Comparison of ENCODE assay signal across 8 mouse cellular contexts in genomic region chr4:22477711-22478230, GRCm38 (mm10). TPM values are rescaled to one million over a fixed set of nuclear protein-coding genes. Genes with fewer than 3 reads are reported as not detected.
DNase-seq lines count a peak whose midpoint lies in the region; ATAC-seq lines count a peak whose summit lies in the region.
"Had no signal": no experiment of that assay in that cellular context is flagged by ENCODE, and none has a peak within 500 bp of the region (broad histone marks: within the 10 kb centered on the region; RNA-seq: fewer than 3 reads in every experiment).

No protein-coding gene starts in this region.

- ATAC-seq in midbrain, embryonic 16.5 days: peak; percentile 51; the same call in 1 of the 2 replicates

- H3K4me3 ChIP-seq in embryonic facial prominence, embryonic 10.5 days: peak overlapping the region; percentile 58
- peak overlapping the region; percentile 82 for H3K4me3 ChIP-seq in hindbrain, embryonic 10.5 days
- peak overlapping the region; percentile 39 for H3K4me3 ChIP-seq in midbrain, embryonic 16.5 days (ENCODE audit: low read depth, low read length)

- H3K36me3 ChIP-seq in embryonic facial prominence, embryonic 10.5 days (replicated peaks): no peaks in the 10 kb centered on the region
- H3K36me3 ChIP-seq in hindbrain, embryonic 10.5 days: peaks cover 15% of the 10 kb centered on the region; the same call in 1 of the 2 replicates
- no peaks in the 10 kb centered on the region for H3K36me3 ChIP-seq in midbrain, embryonic 16.5 days (ENCODE audit: control insufficient read depth, insufficient read depth, low read length)

- peak overlapping the region; percentile 64 for H3K9ac ChIP-seq in midbrain, embryonic 16.5 days (ENCODE audit: low read depth, low read length)

- peaks cover 36% of the 10 kb centered on the region for H3K4me1 ChIP-seq in embryonic facial prominence, embryonic 10.5 days
- H3K4me1 ChIP-seq in hindbrain, embryonic 10.5 days (replicated peaks): peaks cover 43% of the 10 kb centered on the region
- H3K4me1 ChIP-seq in midbrain, embryonic 16.5 days (ENCODE audit: control insufficient read depth, insufficient read depth, low read length): peaks cover 26% of the 10 kb centered on the region

- DNase-seq in layer of hippocampus, postnatal 25 days (ENCODE audit: extremely low spot score in 1 of 2, low spot score in 1 of 2): peak; percentile 20 to 34
- DNase-seq in layer of hippocampus, adult 11-12 months (ENCODE audit: low spot score): no peak
- DNase-seq in embryonic facial prominence, embryonic 10.5 days (ENCODE audit: low spot score): peak; percentile 64
- DNase-seq in hindbrain, embryonic 10.5 days (ENCODE audit: low spot score): no peak
- no peak for DNase-seq in urinary bladder, adult 2 months (ENCODE audit: low spot score)
- no peak for DNase-seq in adrenal gland, adult 8-10 months

- 0% methylated on average over 22 of the region's 28 CpGs for WGBS in embryonic facial prominence, embryonic 10.5 days
- under 1% methylated on average over 28 of the region's 28 CpGs for WGBS in hindbrain, embryonic 10.5 days
- 2% methylated on average over 17 of the region's 28 CpGs for WGBS in midbrain, embryonic 16.5 days

- peaks cover 82% of the 10 kb centered on the region for H3K27me3 ChIP-seq in embryonic facial prominence, embryonic 10.5 days (replicated peaks; ENCODE audit: low read depth, poor library complexity, severe bottlenecking)
- H3K27me3 ChIP-seq in hindbrain, embryonic 10.5 days (ENCODE audit: insufficient read depth, poor library complexity, severe bottlenecking): peaks cover 39% of the 10 kb centered on the region
- H3K27me3 ChIP-seq in midbrain, embryonic 16.5 days (ENCODE audit: control insufficient read depth, insufficient read depth, low read depth, low read length): no peaks in the 10 kb centered on the region

- H3K27ac ChIP-seq in embryonic facial prominence, embryonic 10.5 days (replicated peaks): peak overlapping the region; percentile 70
- peak overlapping the region; percentile 99 for H3K27ac ChIP-seq in hindbrain, embryonic 10.5 days
- H3K27ac ChIP-seq in midbrain, embryonic 16.5 days (ENCODE audit: low read length): peak overlapping the region; percentile 81

- no peaks in the 10 kb centered on the region for H3K9me3 ChIP-seq in embryonic facial prominence, embryonic 10.5 days
- no peaks in the 10 kb centered on the region for H3K9me3 ChIP-seq in hindbrain, embryonic 10.5 days
- H3K9me3 ChIP-seq in midbrain, embryonic 16.5 days (replicated peaks; ENCODE audit: control insufficient read depth, low read length, poor library complexity, severe bottlenecking): no peaks in the 10 kb centered on the region

- peak overlapping the region; percentile 66 for H3K4me2 ChIP-seq in midbrain, embryonic 16.5 days (ENCODE audit: low read length)

RNA-seq across cellular contexts. Expression of gene Pou3f2, which starts 10.4 kb away (rescaled TPM):
- total RNA-seq in layer of hippocampus, postnatal 25 days (2021): 10 to 100 TPM in 1 of 2 experiments, 1 to 10 TPM in 1; 9.6 to 10.2 TPM
- polyA plus RNA-seq in embryonic facial prominence, embryonic 10.5 days (2016; fragmentation: Nextera tagmentation; extraction: Ambion mirVana): 3.4 and 11.1 TPM in 2 replicates
- 44.0 and 45.4 TPM in 2 replicates for polyA plus RNA-seq in hindbrain, embryonic 10.5 days (2016; fragmentation: Nextera tagmentation; extraction: Ambion mirVana)
- polyA plus RNA-seq in midbrain, embryonic 16.5 days (2015; fragmentation: Nextera tagmentation; extraction: Ambion mirVana): 33.4 and 35.5 TPM in 2 replicates
- polyA plus RNA-seq in urinary bladder, adult 2 months (2012; rRNA removed): 0.01 TPM in 2 replicates
- under 1 TPM in 3 of 4 experiments, not detected in 1; 0.03 to 0.06 (median 0.06) TPM for total RNA-seq in adrenal gland, adult 8-10 months (2022)
- total RNA-seq: liver, adult 2 months had no signal
- polyA plus RNA-seq: liver, adult 2 months had no signal

Comparison
In these comparisons a context has a peak if more than half of its experiments do, and no peak if none do; other contexts are left out.
1. DNase-seq: peak in layer of hippocampus, postnatal 25 days (2 of 2) and embryonic facial prominence, embryonic 10.5 days (single experiment); none in layer of hippocampus, adult 11-12 months (single experiment), hindbrain, embryonic 10.5 days (single experiment), urinary bladder, adult 2 months (single experiment) and adrenal gland, adult 8-10 months (single experiment).
2. Peak in every context shown above with its lines, with median percentiles within 50 percentile points of each other: H3K27ac ChIP-seq and H3K4me3 ChIP-seq.